Mouse (Mus musculus): ENCODE data around the gene Ptpn13.
A peak's percentile ranks its signal among the peaks of the same experiment; 100 is the strongest.

Gene Ptpn13

GRCm38 (mm10) chr5:103522371-103522770 is 97.4 kb downstream of the Ptpn13 start:
- DNase-seq, result no peak

DNA sequence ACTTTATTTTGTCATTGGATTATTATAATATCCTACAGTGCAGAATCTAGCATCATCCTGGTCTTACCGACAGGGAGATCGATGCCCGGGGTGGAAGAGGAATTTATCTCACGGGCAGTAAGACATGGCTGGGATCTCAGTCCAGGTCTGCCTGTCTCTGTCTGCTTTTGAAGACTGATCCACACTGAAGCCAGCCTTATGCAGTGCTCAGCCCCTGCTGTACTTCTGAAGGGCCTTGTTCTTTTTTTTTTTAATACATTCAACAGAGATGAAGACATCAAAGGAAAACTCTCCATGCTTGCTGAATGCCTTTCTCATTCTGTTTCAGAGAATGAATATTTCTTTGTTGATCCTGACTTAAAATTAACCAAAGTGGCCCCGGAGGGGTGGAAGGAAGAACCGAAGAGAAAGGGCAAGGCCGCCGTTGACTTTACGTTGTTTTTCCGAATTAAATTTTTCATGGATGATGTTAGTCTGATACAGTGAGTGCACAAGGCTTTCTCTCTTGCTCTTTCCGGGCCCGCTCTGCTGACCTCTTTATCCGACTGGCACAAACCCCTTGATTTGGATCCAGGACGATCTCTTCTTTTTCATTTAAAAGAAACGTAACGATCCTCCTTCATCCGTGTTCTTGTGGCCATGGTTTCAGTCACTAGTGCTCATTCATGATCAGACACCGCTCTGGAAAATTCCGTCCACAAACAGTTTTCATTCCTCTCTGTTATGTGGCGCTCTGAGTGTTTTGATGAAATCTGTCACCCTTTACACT is 101.9 kb downstream of the Ptpn13 start:
- DNase-seq, result no peak

DNA sequence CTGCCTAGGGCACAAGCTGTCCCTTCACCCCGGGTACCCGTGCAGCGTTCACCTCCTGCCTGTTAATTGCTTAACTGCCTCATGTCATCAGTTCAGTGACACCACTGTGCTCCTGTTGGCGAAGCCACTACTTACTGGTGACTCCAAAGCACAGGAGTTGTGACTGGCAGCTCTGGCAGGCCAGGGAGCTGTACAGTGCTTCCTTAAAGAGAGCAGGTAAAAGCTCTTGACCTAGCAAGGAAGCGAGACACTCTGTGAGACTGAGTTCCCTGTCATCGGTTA is 102.4 kb downstream of the Ptpn13 start:
- DNase-seq, result no peak

DNA sequence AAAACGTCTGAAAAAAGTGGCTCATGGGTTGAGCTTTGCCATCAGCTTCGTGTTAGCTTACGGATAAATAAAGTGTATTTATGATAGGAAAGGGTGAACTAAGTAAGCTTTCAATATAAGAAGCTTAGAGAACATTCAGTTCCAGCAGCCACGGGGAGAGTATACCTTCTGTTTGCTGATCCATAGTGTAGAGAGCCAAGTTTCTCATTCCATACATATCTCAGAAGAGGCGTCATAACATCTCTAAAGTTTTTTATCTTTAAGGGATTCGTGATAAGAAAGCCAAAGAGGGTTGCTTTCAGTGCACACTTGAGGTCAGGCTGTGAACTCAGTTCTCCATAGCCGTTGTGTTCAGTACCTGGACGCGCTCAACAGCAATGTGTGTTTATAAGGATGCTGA is 105.2 kb downstream of the Ptpn13 start:
- DNase-seq, result no peak

GRCm38 (mm10) chr5:103532841-103533390 is 107.9 kb downstream of the Ptpn13 start:
- no peak for DNase-seq

DNA sequence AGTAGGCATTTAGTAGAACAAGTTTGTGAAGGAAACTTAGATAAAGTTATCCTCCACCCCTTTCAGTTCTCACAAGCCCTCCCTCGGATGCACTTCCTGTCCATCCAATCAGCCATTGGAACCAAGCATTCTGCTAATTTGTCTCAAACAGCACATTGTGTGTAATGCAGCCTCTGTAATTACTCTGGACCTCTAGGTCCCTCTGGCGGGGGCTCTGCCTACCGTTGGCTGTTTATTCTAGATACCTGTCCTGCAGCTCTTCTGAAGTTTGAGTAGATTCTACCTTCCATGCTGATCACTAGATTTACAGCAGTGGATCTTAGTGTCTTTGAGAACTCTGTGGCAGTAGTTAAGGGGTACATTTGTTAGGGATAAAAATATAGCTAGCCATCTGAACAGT is 109.5 kb downstream of the Ptpn13 start:
- DNase-seq, result no peak

DNA sequence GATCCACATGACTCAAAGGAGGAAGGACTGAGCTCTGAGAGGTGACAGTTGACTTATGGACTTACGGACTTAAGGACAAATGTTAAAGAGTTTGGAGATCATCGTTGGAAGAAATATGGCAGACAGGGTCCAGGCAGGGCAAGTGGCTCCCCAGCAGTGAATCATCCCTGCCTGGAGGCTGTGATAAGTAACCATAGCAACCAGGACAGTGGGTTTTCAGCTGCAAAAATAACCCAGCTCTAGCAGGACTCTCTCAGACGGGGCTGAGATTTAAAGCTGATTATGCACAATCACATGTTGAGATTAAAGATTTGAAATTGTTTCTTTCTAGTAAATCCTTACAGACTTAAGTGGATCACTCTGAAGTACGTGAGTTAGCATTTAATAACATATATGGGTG is 112.4 kb downstream of the Ptpn13 start:
- no peak for DNase-seq

DNA sequence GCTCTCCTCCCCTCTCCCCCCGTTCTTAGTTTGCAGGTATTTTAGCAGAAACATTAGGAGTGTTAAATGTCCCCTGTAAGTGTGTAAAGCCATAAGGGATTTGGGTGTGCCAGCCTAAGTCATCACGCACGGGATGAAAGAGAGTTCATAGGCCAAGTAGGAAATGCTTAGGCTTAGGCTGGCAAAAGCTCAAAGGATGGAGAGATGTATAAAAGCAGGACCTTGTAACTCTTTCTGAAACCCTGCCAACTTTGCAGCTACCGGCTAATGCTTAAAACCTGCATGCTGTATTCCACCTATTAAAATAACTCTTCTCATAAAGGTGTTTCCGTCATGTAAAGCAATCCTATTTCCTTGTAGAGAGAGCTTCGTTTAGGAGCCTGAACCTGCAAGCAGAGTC is 115.6 kb downstream of the Ptpn13 start:
- DNase-seq, result no peak

GRCm38 (mm10) chr5:103541136-103541535 is 116.1 kb downstream of the Ptpn13 start:
- DNase-seq, result peak; percentile 6 to 12

DNA sequence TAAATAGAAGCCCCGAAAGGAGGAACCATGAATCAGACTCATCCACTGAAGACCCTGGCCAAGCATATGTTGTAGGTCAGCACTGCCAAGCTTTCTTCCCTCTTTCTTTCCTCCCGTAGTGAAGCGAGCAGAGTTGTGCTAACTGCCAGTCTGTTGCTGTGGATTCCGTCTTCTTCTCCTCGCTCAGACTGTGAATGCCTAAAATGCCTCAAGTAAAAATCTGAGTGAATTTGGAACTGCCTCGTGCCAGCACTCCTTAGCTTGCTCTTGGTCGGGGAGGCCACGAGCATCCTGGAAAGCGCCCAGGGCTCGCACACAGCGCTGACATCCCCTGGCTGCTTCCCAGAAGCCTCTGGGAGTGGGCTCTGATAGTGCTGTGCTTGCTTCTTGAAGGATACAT is 116.5 kb downstream of the Ptpn13 start:
- no peak for DNase-seq

DNA sequence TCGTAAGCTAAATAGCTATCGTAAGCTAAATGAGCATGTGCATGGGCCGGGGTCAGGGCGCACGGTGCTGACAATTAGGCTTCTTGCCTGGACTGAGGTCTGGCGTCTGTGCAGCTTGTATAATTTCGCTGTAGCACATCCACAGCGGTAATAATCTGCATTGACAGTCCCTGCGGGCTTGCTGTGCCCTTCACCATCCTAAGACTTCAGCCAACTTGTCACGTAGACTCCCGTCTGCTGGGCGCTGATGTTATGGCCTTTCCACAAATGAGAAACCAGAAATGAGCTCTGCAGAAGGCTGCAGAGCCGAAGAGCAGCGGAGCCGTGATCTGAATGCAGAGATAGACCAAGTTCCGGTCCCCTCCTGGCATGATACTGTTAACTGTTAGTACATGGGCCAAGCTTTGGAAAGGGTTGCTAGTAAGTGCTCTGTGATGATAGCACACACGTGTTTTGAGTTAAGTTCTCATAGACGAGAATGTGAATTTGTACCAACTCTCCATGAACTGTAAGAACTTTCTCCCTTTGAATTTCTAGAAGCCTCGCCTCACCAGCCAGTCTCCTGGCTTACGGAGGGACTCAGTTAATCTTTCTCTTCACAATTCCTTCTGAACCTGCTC is 120.5 kb downstream of the Ptpn13 start:
- no peak for DNase-seq

DNA sequence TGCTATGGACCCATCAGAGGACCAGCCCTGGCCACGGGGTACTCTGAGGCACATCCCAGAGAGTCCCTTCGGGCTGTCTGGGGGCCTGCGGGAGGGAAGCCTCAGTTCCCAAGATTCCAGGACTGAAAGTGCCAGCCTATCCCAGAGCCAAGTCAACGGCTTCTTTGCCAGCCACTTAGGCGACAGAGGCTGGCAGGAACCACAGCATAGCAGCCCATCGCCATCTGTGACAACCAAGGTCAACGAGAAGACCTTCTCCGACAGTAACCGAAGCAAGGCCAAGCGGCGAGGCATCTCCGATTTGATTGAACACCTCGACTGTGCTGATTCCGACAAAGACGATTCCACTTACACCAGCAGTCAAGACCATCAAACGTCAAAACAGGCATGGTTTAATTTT is 129.8 kb downstream of the Ptpn13 start:
- no peak for DNase-seq

DNA sequence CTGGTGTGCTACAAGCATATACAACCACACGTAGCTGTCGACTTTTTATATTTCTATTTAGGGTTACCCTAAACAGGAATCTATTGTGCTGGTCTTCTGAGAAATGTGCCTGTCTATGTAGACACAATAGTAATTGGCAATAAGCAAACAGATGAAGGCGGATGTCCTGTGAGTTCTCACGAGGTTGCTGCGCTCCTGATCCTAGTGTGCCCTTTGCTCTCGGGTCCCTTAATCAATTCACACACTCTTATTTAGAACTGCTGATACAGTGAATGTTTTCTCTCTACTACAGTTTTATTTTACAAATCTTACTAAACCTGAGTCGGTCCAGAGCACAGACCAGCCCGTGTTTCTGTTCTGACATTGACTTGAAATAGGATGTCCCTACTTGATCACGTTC is 135.6 kb downstream of the Ptpn13 start:
- no peak for DNase-seq

- DNase-seq, result no peak
These were observed 143.0 kb downstream of the Ptpn13 start for GRCm38 (mm10) chr5:103568034-103568433.

GRCm38 (mm10) chr5:103569446-103569845 is 144.5 kb downstream of the Ptpn13 start:
- DNase-seq, result no peak

DNA sequence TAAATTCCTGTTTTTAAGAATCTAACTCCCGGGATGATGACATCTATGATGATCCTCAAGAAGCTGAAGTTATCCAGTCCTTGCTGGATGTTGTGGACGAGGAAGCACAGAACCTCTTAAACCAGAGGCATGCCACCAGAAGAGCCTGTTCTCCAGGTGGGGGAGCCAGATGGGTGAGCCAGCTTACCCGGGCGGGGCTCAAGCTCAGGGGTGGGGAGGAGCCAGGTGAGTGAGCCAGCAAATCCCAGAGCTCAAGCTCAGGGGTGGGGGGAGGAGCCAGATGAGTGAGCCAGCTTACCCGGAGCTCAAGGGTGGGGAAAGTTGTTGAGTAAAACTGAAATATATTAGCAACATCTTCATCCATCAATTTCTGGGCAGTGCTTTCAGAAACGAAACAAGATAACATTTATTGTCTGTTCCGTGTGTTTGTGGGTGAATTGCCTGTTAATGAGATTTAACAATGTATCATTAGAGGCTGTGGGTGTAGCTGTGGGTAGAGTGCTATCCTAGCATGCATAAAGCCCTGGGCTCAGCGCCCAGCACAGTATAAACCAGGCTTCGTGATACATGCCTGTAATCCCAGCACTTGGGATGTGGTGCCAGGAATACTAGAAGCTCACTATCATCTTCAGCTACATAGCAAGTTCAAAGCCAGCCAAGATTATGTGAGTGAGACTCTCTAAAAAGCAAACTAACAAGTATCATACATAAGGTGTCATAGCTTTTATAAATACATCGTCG is 154.9 kb downstream of the Ptpn13 start:
- no peak for DNase-seq

GRCm38 (mm10) chr5:103587219-103587618 is 162.2 kb downstream of the Ptpn13 start:
- DNase-seq, result no peak

DNA sequence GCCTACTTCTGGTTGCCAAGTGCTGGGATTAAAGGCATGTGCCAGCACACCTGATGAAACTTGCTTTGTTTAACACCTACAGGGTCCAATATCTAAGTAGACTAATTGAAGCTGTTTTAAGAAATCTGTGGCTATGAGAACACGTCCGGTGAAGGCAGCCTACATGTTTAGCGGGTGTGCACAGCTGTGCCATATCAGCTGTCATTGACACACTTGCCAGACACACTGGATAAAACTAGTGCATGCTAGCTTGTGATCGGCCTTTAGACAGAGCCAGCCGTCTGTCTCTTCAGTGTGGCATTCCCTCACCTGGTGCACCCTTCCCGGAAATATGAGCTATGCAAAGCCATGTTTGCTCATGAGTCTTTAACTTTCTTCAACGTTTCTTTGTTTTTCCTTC is 166.9 kb downstream of the Ptpn13 start:
- DNase-seq, result no peak

- DNase-seq, result peak; percentile 33 to 36
These were observed 167.7 kb downstream of the Ptpn13 start for GRCm38 (mm10) chr5:103592706-103593105.

- no peak for DNase-seq
These were observed 168.6 kb downstream of the Ptpn13 start for GRCm38 (mm10) chr5:103593575-103593974.

GRCm38 (mm10) chr5:103595394-103596226 is 170.6 kb downstream of the Ptpn13 start:
- no peak for DNase-seq

- no peak for DNase-seq
These were observed 171.6 kb downstream of the Ptpn13 start for GRCm38 (mm10) chr5:103596467-103597146.
